Mouse (Mus musculus) midbrain, embryonic 10.5 days (tissue): ENCODE results near the gene Mtmr12. TPM values are rescaled to one million over a fixed set of nuclear protein-coding genes. Genes with fewer than 3 reads are reported as not detected.

ENCODE experiments used
- DNase-seq: peaks from one replicate; pipeline ENCODE4 v3.0.0-alpha.2; 2017; ENCODE audit warnings: low spot score
- H3K27ac ChIP-seq: fragments of 300-500 bp; sonication (generic); replicated peaks from 2 replicates; pipeline ENCODE4 v1.5.1; 2016; ENCODE audit warnings: mild to moderate bottlenecking
- H3K27me3 ChIP-seq: fragments of 300-500 bp; sonication (generic); 2 replicates; pipeline ENCODE4 v1.6.1; 2016; ENCODE audit warnings: low read depth, mild to moderate bottlenecking; ENCODE audit not compliant: poor library complexity, severe bottlenecking
- H3K36me3 ChIP-seq: fragments of 300-500 bp; sonication (generic); 2 replicates; pipeline ENCODE4 v1.6.1; 2016; ENCODE audit warnings: mild to moderate bottlenecking, moderate library complexity
- H3K4me1 ChIP-seq: fragments of 300-500 bp; sonication (generic); 2 replicates; pipeline ENCODE4 v1.6.1; 2016
- H3K4me3 ChIP-seq: fragments of 300-500 bp; sonication (generic); 2 replicates; pipeline ENCODE4 v1.5.1; 2016; ENCODE audit warnings: mild to moderate bottlenecking, moderate library complexity
- H3K9me3 ChIP-seq: fragments of 300-500 bp; sonication (generic); replicated peaks from 2 replicates; pipeline ENCODE4 v1.6.1; 2016; ENCODE audit warnings: mild to moderate bottlenecking
- WGBS: fragments of 180-500 bp; shearing (Covaris S2); methylation state at CpG from one replicate; pipeline ENCODE4 v1.1.7; 2016; 5-methylcytosine and 5-hydroxymethylcytosine counted together
- polyA plus RNA-seq: library from polyadenylated mRNA; unstranded; fragments of >200 nt; fragmentation: Nextera tagmentation; extraction: Ambion mirVana; gene quantifications from 2 replicates; pipeline ENCODE4 v1.2.1, GENCODE M21; 2016

The Mtmr12 gene
- polyA plus RNA-seq, 1 experiment from 2014 or later = 18.0 TPM

- no peak overlapping the region for H3K4me3 ChIP-seq
- H3K9me3 ChIP-seq = no peaks in the 10 kb centered on the region
- H3K27me3 ChIP-seq = no peaks in the 10 kb centered on the region
- WGBS = 84% methylated on average over 5 of the region's 5 CpGs
- no peak for DNase-seq
- H3K27ac ChIP-seq = no peak overlapping the region
- no peaks in the 10 kb centered on the region for H3K36me3 ChIP-seq
- no peaks in the 10 kb centered on the region for H3K4me1 ChIP-seq
Measured at GRCm38 (mm10) chr15:12308539-12308938, 103.7 kb downstream of the Mtmr12 start.

- WGBS = 86% methylated on average over 4 of the region's 4 CpGs
- no peak for DNase-seq
- Histone ChIP-seq H3K9me3 (no peaks in the 10 kb centered on the region), H3K4me1 (no peaks in the 10 kb centered on the region), H3K4me3 (no peak overlapping the region), H3K27me3 (no peaks in the 10 kb centered on the region), H3K27ac (no peak overlapping the region), H3K36me3 (no peaks in the 10 kb centered on the region)
Measured at GRCm38 (mm10) chr15:12310676-12311075, 105.8 kb downstream of the Mtmr12 start.

- Histone ChIP-seq H3K4me3 (no peak overlapping the region), H3K27me3 (no peaks in the 10 kb centered on the region), H3K9me3 (no peaks in the 10 kb centered on the region), H3K4me1 (no peaks in the 10 kb centered on the region), H3K36me3 (no peaks in the 10 kb centered on the region), H3K27ac (no peak overlapping the region)
- no peak for DNase-seq
- WGBS = 89% methylated on average over 7 of the region's 7 CpGs
Measured at GRCm38 (mm10) chr15:12311465-12311864, 106.6 kb downstream of the Mtmr12 start.

GRCm38 (mm10) chr15:12313255-12313654 is 108.4 kb downstream of the Mtmr12 start:
- no peaks in the 10 kb centered on the region for H3K27me3 ChIP-seq
- H3K27ac ChIP-seq = no peak overlapping the region
- no peak overlapping the region for H3K4me3 ChIP-seq
- no peaks in the 10 kb centered on the region for H3K36me3 ChIP-seq
- no peaks in the 10 kb centered on the region for H3K9me3 ChIP-seq
- 49% methylated on average over 1 of the region's 1 CpGs for WGBS
- no peak for DNase-seq
- no peaks in the 10 kb centered on the region for H3K4me1 ChIP-seq

GRCm38 (mm10) chr15:12314584-12314983 is 109.8 kb downstream of the Mtmr12 start:
- 85% methylated on average over 5 of the region's 5 CpGs for WGBS
- DNase-seq = no peak
- H3K27ac ChIP-seq = no peak overlapping the region

DNA sequence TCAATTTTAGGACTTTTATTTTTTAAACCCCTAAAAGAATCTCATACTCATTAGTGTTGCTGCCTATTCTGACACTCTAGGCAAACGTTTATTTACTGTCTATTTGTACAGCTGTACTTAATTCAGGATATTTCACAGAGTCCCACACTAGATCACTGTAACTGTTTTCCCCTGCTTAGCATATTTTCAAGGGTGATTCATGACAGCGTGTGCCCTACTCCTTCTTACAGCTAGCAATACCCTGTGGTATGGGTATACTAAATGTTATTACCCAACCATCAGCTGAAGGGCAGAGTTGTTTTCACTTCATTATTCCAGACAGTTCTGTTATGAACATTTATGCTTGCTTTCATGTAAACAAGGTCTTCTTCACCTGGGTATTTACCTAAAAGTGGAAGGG is 111.2 kb downstream of the Mtmr12 start:
- no peak for DNase-seq
- 0 out of 2 replicates have a peak, but pooled peaks cover 8% of the 10 kb centered on the region for H3K4me1 ChIP-seq
- no peaks in the 10 kb centered on the region for H3K36me3 ChIP-seq
- H3K27me3 ChIP-seq = peaks cover 21% of the 10 kb centered on the region
- no peaks in the 10 kb centered on the region for H3K9me3 ChIP-seq
- H3K4me3 ChIP-seq = no peak overlapping the region
- 64% methylated on average over 2 of the region's 2 CpGs for WGBS
- no peak overlapping the region for H3K27ac ChIP-seq

More at GRCm38 (mm10) chr15:12314584-12314983, 109.8 kb downstream of the Mtmr12 start:
- Histone ChIP-seq H3K9me3 (no peaks in the 10 kb centered on the region), H3K36me3 (no peaks in the 10 kb centered on the region), H3K4me3 (no peak overlapping the region), H3K4me1 (no peaks in the 10 kb centered on the region), H3K27me3 (peaks cover 12% of the 10 kb centered on the region)

DNA sequence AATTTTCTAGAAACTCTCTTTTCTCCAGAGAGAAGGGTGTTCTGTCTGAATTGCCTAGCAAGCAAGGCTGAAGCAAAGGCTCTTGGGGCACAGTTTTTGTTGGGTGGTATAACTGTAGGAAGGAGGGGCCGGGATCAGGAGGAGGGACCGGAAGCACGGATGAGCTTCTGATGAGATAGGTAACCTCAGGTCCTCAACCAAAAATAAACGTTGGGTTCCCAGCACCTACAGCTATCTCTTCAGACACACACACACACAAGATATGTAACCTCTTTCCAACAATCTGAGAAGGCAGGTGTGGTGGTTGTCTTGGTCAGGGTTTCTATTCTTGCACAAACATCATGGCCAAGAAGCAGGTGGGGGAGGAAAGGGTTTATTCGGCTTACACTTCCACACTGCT is 112.5 kb downstream of the Mtmr12 start:
- Histone ChIP-seq H3K27ac (no peak overlapping the region), H3K4me1 (0 out of 2 replicates have a peak, but pooled peaks cover 8% of the 10 kb centered on the region), H3K4me3 (no peak overlapping the region), H3K27me3 (peaks cover 21% of the 10 kb centered on the region), H3K36me3 (no peaks in the 10 kb centered on the region), H3K9me3 (no peaks in the 10 kb centered on the region)
- no peak for DNase-seq
- 90% methylated on average over 5 of the region's 5 CpGs for WGBS

- WGBS = 82% methylated on average over 8 of the region's 8 CpGs
- no peak for DNase-seq
- Histone ChIP-seq H3K4me1 (peaks cover 18% of the 10 kb centered on the region), H3K4me3 (no peak overlapping the region), H3K27ac (no peak overlapping the region), H3K36me3 (no peaks in the 10 kb centered on the region), H3K27me3 (peaks cover 21% of the 10 kb centered on the region), H3K9me3 (no peaks in the 10 kb centered on the region)
Measured at GRCm38 (mm10) chr15:12318451-12318850, 113.6 kb downstream of the Mtmr12 start.

DNA sequence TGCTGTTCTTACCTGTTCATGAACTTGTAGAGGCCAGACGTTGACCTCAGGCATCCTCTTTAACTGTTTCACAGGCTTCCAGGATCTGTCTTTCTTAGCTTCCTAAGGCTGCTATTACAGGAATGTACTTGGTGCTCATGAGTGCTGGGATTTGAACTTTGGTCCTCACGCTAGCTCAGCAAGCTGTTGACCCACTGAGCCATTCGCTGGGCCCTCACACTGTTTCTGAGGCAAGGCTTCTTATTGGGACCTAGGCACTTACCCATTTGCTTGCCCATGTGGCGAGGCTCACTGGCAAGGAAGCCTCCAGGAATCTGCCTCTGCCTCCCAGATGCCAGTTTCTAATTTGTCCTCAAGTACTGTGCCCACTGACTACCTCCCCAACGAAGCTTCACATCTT is 115.1 kb downstream of the Mtmr12 start:
- Histone ChIP-seq H3K27ac (no peak overlapping the region), H3K4me1 (peaks cover 31% of the 10 kb centered on the region), H3K4me3 (0 out of 2 replicates have a peak overlapping the region, but pooled peaks have one; percentile 98), H3K36me3 (no peaks in the 10 kb centered on the region; the same call in 1 of the 2 replicates), H3K27me3 (peaks cover 21% of the 10 kb centered on the region), H3K9me3 (no peaks in the 10 kb centered on the region)
- 52% methylated on average over 5 of the region's 5 CpGs for WGBS
- no peak for DNase-seq

DNA sequence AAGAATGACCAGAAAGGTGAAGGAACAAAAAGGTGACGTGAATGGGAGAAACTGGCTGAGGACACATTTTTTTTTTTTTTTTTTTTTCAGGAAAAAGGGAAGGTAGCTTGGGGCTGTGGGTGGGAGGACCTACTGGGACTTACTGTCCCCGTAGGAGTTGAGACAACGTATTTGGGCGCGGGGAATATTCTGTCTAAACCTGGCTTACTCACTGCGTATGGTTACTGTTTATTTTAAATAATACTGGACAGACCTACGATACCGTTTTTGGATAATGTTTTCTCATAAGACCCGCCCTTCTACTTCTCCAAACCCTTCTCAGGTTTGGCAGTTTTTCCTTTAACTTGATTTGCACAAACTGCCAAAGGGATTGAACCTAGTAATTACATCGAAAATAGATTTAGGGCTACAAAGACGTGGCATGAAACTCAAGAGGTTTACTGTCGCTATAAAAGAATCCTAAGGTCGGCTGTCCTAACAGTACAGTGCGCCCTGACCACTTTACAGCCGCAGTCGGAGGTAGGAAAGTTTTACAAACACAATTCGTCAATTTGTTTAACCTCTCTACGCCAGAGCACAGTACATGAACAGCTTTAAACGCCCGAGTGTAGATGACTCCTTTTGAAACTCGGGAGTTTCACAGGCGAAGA is 115.7 kb downstream of the Mtmr12 start:
- DNase-seq = no peak
- peak overlapping the region; percentile 98 for H3K4me3 ChIP-seq
- peak overlapping the region; percentile 97 for H3K27ac ChIP-seq
- H3K4me1 ChIP-seq = peaks cover 34% of the 10 kb centered on the region
- H3K36me3 ChIP-seq = peaks cover 5% of the 10 kb centered on the region
- H3K9me3 ChIP-seq = no peaks in the 10 kb centered on the region
- peaks cover 21% of the 10 kb centered on the region for H3K27me3 ChIP-seq
- WGBS = 8% methylated on average over 22 of the region's 22 CpGs

DNA sequence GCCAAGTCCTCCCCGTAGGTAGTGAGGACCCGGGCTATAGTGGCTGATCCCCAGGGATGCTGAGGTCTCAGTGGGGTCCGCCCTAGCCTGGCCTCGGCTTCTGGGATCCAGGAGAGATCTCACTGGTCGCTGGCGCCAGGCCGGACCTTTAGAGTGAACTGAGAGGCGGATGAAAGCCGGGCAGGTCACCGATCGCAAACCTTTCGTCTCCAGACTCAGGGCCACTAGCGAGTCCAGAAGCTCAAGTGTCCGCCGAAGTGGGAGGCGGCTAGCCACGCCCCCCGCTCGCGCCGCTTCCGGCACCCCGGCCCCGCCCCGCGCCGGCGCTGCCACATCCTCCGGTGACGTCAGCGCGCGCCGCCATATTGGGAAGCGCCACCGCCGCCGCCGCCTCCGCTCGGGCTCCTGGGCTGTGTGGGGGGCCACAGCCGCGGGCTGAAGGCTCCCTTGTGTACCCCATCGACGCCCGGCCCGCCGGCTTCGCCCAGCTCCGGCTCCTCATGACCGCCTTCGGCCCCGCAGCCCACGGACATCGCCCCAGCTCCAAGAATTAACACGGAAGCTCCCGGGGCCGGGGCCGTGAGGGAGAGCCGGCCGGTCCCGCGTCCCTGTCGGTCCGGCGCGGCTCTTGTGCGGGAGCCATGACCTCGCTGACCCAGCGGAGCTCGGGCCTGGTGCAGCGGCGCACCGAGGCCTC is 116.4 kb downstream of the Mtmr12 start, which contains the start of gene Golph3:
Gene Golph3, plus strand, starts transcription at position 360 of the 697 bp plus-strand sequence.
- Histone ChIP-seq H3K4me3 (peak within 1 kb of the TSS; percentile 98), H3K27ac (peak within 1 kb of the TSS; percentile 97), H3K36me3 (peaks cover 12% of the 10 kb centered on the region), H3K27me3 (peaks cover 21% of the 10 kb centered on the region), H3K4me1 (peaks cover 41% of the 10 kb centered on the region), H3K9me3 (no peaks in the 10 kb centered on the region)
- WGBS = under 1% methylated on average over 74 of the region's 74 CpGs
- DNase-seq = peak; percentile 95

- peak within 1 kb of the TSS; percentile 97 for H3K27ac ChIP-seq
- WGBS = under 1% methylated on average over 70 of the region's 70 CpGs
- H3K9me3 ChIP-seq = no peaks in the 10 kb centered on the region
- DNase-seq = no peak
- peaks cover 12% of the 10 kb centered on the region for H3K36me3 ChIP-seq
- H3K4me3 ChIP-seq = peak within 1 kb of the TSS; percentile 98
- peaks cover 21% of the 10 kb centered on the region for H3K27me3 ChIP-seq
- H3K4me1 ChIP-seq = peaks cover 42% of the 10 kb centered on the region
Measured at GRCm38 (mm10) chr15:12321788-12322621, 117.2 kb downstream of the Mtmr12 start, which contains the start of gene 1810049J17Rik. TSS of gene 1810049J17Rik (minus strand) at chr15:12321899.
